Mouse (Mus musculus): ENCODE data around the gene Mindy2. TPM values are rescaled to one million over a fixed set of nuclear protein-coding genes. Genes with fewer than 3 reads are reported as not detected.

Gene Mindy2
- total RNA-seq, 2 experiments from 2014 or later, result 28.0 to 33.7 TPM

- no peak for ATAC-seq (ENCODE audit: poor library complexity, severe bottlenecking)
These were observed 12.2 kb upstream of the Mindy2 start for GRCm38 (mm10) chr9:70669197-70669596.

GRCm38 (mm10) chr9:70668048-70668447, 11.1 kb upstream of the Mindy2 start:
- no peak for ATAC-seq (ENCODE audit: poor library complexity, severe bottlenecking)

GRCm38 (mm10) chr9:70666811-70667210, 9.8 kb upstream of the Mindy2 start:
- ATAC-seq (ENCODE audit: poor library complexity, severe bottlenecking), result peak; percentile 79

GRCm38 (mm10) chr9:70665372-70666145, 8.6 kb upstream of the Mindy2 start:
- ATAC-seq (ENCODE audit: poor library complexity, severe bottlenecking), result no peak

GRCm38 (mm10) chr9:70664847-70665246, 7.9 kb upstream of the Mindy2 start:
- ATAC-seq (ENCODE audit: poor library complexity, severe bottlenecking), result no peak

- ATAC-seq (ENCODE audit: poor library complexity, severe bottlenecking), result no peak
These were observed 1.3 kb upstream of the Mindy2 start for GRCm38 (mm10) chr9:70658266-70658665.

- ATAC-seq (ENCODE audit: poor library complexity, severe bottlenecking), result peak; percentile 68
These were observed 605 bp downstream of the Mindy2 start, which contains the start of gene Gm10642 for GRCm38 (mm10) chr9:70656130-70657007. Gene Gm10642 (plus strand): TSS chr9:70656251.

- ATAC-seq (ENCODE audit: poor library complexity, severe bottlenecking), result no peak
These were observed 1.2 kb downstream of the Mindy2 start for GRCm38 (mm10) chr9:70655764-70656129.

- no peak for ATAC-seq (ENCODE audit: poor library complexity, severe bottlenecking)
These were observed 2.5 kb downstream of the Mindy2 start for GRCm38 (mm10) chr9:70654496-70654895.

- no peak for ATAC-seq (ENCODE audit: poor library complexity, severe bottlenecking)
These were observed 3.1 kb downstream of the Mindy2 start for GRCm38 (mm10) chr9:70653875-70654274.

- no peak for ATAC-seq (ENCODE audit: poor library complexity, severe bottlenecking)
These were observed 4.8 kb downstream of the Mindy2 start for GRCm38 (mm10) chr9:70652221-70652620.

- ATAC-seq (ENCODE audit: poor library complexity, severe bottlenecking), result no peak
These were observed 6.0 kb downstream of the Mindy2 start for GRCm38 (mm10) chr9:70650994-70651393.

- ATAC-seq (ENCODE audit: poor library complexity, severe bottlenecking), result no peak
These were observed 6.7 kb downstream of the Mindy2 start for GRCm38 (mm10) chr9:70650260-70650659.

- ATAC-seq (ENCODE audit: poor library complexity, severe bottlenecking), result no peak
These were observed 20.2 kb downstream of the Mindy2 start for GRCm38 (mm10) chr9:70636748-70637147.

GRCm38 (mm10) chr9:70631665-70632064, 25.3 kb downstream of the Mindy2 start:
- ATAC-seq (ENCODE audit: poor library complexity, severe bottlenecking), result no peak

GRCm38 (mm10) chr9:70629711-70630110, 27.3 kb downstream of the Mindy2 start:
- ATAC-seq (ENCODE audit: poor library complexity, severe bottlenecking), result no peak

- no peak for ATAC-seq (ENCODE audit: poor library complexity, severe bottlenecking)
These were observed 45.8 kb downstream of the Mindy2 start for GRCm38 (mm10) chr9:70611026-70611673.

- no peak for ATAC-seq (ENCODE audit: poor library complexity, severe bottlenecking)
These were observed 54.7 kb downstream of the Mindy2 start for GRCm38 (mm10) chr9:70602186-70602845.

- ATAC-seq (ENCODE audit: poor library complexity, severe bottlenecking), result no peak
These were observed 58.7 kb downstream of the Mindy2 start for GRCm38 (mm10) chr9:70598271-70598670.

GRCm38 (mm10) chr9:70591486-70591885, 65.5 kb downstream of the Mindy2 start:
- no peak for ATAC-seq (ENCODE audit: poor library complexity, severe bottlenecking)

GRCm38 (mm10) chr9:70590775-70591174, 66.2 kb downstream of the Mindy2 start:
- ATAC-seq (ENCODE audit: poor library complexity, severe bottlenecking), result peak; percentile 90
